Mouse (Mus musculus) urinary bladder, postnatal 36 days (tissue): ENCODE results near the gene Olfr1271.
"Not testable (repeated sequence)": the region's sequence is repeated elsewhere in the genome, so short reads cannot be mapped to it uniquely, and the experiment has no call there.

Source experiments
- DNase-seq, 2 experiments: peaks; one replicate each; pipeline ENCODE4 v3.0.0; 2022; ENCODE audit warnings: low spot score in 2 of 2, mixed read lengths in 1 of 2

Gene Olfr1271

DNA sequence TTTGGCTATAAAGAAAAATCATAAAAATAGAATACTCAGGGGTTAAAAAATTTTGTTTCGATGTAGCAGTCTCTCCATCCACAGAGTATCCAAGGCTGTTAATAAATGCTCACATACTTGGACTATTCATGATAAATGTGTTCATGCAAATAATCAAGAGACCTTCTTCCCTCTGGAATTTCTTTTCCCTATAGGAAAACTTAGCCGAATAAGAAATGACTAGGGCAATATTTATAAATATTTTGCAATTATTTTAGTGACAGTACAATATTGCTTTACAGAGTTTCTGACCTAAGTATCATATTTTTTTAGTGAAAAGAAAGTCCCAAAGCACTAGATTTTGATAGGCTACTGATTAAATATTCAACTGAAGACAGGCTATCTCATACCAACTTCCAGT is at the start of gene Olfr1271:
Gene Olfr1271, minus strand, starts transcription at position 101 of the 400 bp plus-strand sequence.
- no peak for DNase-seq

- no peak for DNase-seq
These were observed 21.9 kb upstream of the Olfr1271 start, which contains the start of gene Olfr1272 for GRCm38 (mm10) chr2:90292741-90293140. TSS of gene Olfr1272 (minus strand) at chr2:90292841.

GRCm38 (mm10) chr2:90257492-90257891 is 13.3 kb downstream of the Olfr1271 start, which contains the start of gene Olfr142:
TSS of gene Olfr142 (minus strand) at chr2:90257592.
- no peak for DNase-seq

DNA sequence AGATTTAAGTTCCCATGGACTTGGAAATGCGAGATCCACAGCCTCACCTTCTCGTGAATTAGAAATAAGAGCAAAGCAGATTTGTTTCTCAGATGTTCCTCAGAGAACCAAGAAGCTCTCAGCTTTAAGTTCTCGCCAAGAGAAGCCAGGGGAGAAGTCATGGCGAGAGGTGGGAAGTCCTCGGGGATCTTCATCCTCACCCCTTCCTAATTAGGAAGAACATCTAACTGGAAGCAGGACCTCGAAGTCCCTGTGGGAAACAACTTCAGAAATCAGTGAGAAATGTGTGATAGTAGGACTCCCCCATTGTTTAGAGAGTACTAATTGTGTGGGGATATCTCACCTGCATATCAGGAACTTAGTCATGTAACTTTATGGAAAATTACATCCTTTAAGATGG is 46.4 kb downstream of the Olfr1271 start, which contains the start of gene Olfr1506:
Gene Olfr1506, minus strand, starts transcription at position 101 of the 400 bp plus-strand sequence.
- not testable (repeated sequence) for DNase-seq
